Mouse (Mus musculus): ENCODE measurements around the gene Cpa2. TPM values are rescaled to one million over a fixed set of nuclear protein-coding genes. Genes with fewer than 3 reads are reported as not detected.
A peak's percentile ranks its signal among the peaks of the same experiment; 100 is the strongest.

Cpa2 gene
- polyA plus RNA-seq, 1 experiment from 2014 or later, result 3.3 TPM

DNA sequence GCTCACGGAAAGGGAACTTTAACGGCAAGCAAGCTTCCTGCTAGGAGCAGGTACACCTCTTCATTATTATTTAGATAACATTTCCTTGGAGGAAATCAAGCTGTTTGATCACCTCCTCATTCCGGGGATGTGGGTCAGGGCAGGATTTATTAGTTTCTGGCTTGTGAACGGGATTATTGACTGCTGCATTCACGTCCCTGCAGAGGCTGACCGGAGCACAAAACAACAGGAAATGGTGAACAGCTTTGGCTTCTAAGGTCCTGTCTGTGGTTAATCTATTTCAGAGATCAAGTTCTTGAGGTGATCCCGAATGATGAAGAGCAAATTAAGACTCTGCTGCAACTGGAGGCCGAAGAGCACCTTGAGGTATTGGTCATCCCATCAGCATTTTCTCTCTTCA lies 2.5 kb downstream of the Cpa2 start:
- no peak overlapping the region for H3K9ac ChIP-seq (ENCODE audit: low read depth, low read length)
- no peaks in the 10 kb centered on the region for H3K36me3 ChIP-seq (ENCODE audit: control insufficient read depth, insufficient read depth, low read length)
- no peak for DNase-seq (ENCODE audit: low spot score)
- H3K4me1 ChIP-seq (ENCODE audit: control insufficient read depth, insufficient read depth, low read length), result peaks cover 48% of the 10 kb centered on the region
- no peak overlapping the region for H3K4me3 ChIP-seq (ENCODE audit: low read depth, low read length)
- no peak for ATAC-seq (ENCODE audit: low read depth)
- H3K27ac ChIP-seq (replicated peaks; ENCODE audit: low read depth, low read length), result peak overlapping the region; percentile 76; the same call in 1 of the 2 replicates
- no peaks in the 10 kb centered on the region for H3K9me3 ChIP-seq (ENCODE audit: control insufficient read depth, low read length)
- no peak overlapping the region for H3K4me2 ChIP-seq (ENCODE audit: low read depth, low read length)
- 29% methylated on average over 8 of the region's 8 CpGs for WGBS
- no peaks in the 10 kb centered on the region for H3K27me3 ChIP-seq (replicated peaks; ENCODE audit: control insufficient read depth, insufficient read depth, low read length)

DNA sequence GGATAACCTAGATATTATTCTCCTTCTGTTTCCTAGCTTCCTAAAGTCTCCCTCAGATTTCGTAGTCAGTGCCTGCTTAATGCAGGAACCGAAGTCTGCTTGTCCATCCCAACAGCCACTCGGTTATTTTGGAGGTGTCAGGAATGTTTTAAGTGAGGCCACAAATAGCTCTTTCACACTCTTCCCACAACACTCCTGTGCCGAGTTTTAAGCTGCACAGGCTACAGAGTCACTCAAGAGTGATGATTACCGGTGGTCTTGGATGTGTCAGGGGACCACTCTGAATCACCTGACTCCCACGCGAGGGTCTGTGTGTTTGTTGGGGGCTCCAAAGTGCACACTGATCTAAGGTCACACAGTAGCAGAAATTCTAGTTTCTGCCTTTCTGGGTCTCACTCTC lies 4.3 kb downstream of the Cpa2 start:
- Histone ChIP-seq H3K9me3 (ENCODE audit: control insufficient read depth, low read length) (no peaks in the 10 kb centered on the region), H3K4me3 (ENCODE audit: low read depth, low read length) (no peak overlapping the region), H3K4me1 (ENCODE audit: control insufficient read depth, insufficient read depth, low read length) (peaks cover 63% of the 10 kb centered on the region), H3K9ac (ENCODE audit: low read depth, low read length) (no peak overlapping the region), H3K27ac (replicated peaks; ENCODE audit: low read depth, low read length) (peak overlapping the region; percentile 93; the same call in 1 of the 2 replicates), H3K4me2 (ENCODE audit: low read depth, low read length) (no peak overlapping the region), H3K36me3 (ENCODE audit: control insufficient read depth, insufficient read depth, low read length) (no peaks in the 10 kb centered on the region), H3K27me3 (replicated peaks; ENCODE audit: control insufficient read depth, insufficient read depth, low read length) (no peaks in the 10 kb centered on the region)
- ATAC-seq (ENCODE audit: low read depth) (no peak), DNase-seq (ENCODE audit: low spot score) (no peak)
- 69% methylated on average over 7 of the region's 7 CpGs for WGBS

- H3K9me3 ChIP-seq (ENCODE audit: control insufficient read depth, low read length), result no peaks in the 10 kb centered on the region
- ATAC-seq (ENCODE audit: low read depth) (peak; percentile 17; the same call in 1 of the 2 replicates), DNase-seq (ENCODE audit: low spot score) (peak; percentile 65)
- H3K4me1 ChIP-seq (ENCODE audit: control insufficient read depth, insufficient read depth, low read length), result peaks cover 67% of the 10 kb centered on the region
- peak overlapping the region; percentile 55 for H3K4me2 ChIP-seq (ENCODE audit: low read depth, low read length)
- no peaks in the 10 kb centered on the region for H3K36me3 ChIP-seq (ENCODE audit: control insufficient read depth, insufficient read depth, low read length)
- H3K9ac ChIP-seq (ENCODE audit: low read depth, low read length), result peak overlapping the region; percentile 46
- H3K27me3 ChIP-seq (replicated peaks; ENCODE audit: control insufficient read depth, insufficient read depth, low read length), result no peaks in the 10 kb centered on the region
- H3K27ac ChIP-seq (replicated peaks; ENCODE audit: low read depth, low read length), result peak overlapping the region; percentile 93
- WGBS, result 15% methylated on average over 17 of the region's 17 CpGs
- H3K4me3 ChIP-seq (ENCODE audit: low read depth, low read length), result peak overlapping the region; percentile 24
Measured at GRCm38 (mm10) chr6:30546571-30547273, 5.3 kb downstream of the Cpa2 start.

- H3K9ac ChIP-seq (ENCODE audit: low read depth, low read length), result peak overlapping the region; percentile 46
- peak overlapping the region; percentile 93 for H3K27ac ChIP-seq (replicated peaks; ENCODE audit: low read depth, low read length)
- no peaks in the 10 kb centered on the region for H3K27me3 ChIP-seq (replicated peaks; ENCODE audit: control insufficient read depth, insufficient read depth, low read length)
Measured at GRCm38 (mm10) chr6:30547274-30547645, 5.9 kb downstream of the Cpa2 start.

DNA sequence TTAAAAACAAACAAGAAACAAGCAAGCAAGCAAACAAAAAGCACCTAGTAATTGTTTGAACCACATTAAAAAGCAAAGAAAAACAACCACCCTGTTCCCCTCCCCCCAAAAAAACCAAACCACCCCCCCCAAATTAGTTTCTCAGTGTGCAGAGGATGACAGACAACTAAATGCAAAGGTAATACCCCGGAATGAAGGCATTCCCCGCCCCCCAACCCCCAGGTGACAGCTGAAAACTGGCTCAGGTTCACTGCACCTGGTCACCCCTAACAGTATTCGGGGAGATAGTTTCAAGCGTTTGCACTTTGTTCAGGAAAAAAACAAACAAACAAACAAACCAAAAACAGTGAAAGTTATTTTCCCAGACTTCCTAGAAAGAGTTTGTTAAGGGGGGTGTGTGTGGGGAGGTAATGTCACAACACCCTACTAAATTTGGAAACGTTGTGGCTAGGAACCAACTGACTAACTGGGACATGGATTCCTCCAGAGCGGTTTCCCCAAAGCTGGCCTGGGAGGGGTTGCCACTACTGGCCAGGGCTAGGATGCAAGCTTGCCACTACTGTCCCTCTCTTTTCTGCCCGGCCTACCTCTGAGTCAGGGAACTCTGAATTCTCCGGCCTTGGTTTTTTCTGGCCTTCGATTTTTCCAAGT lies 6.4 kb downstream of the Cpa2 start:
- no peak for DNase-seq (ENCODE audit: low spot score)
- Histone ChIP-seq H3K4me1 (ENCODE audit: control insufficient read depth, insufficient read depth, low read length) (peaks cover 73% of the 10 kb centered on the region), H3K36me3 (ENCODE audit: control insufficient read depth, insufficient read depth, low read length) (no peaks in the 10 kb centered on the region), H3K4me2 (ENCODE audit: low read depth, low read length) (peak overlapping the region; percentile 55), H3K27ac (replicated peaks; ENCODE audit: low read depth, low read length) (peak overlapping the region; percentile 93), H3K27me3 (replicated peaks; ENCODE audit: control insufficient read depth, insufficient read depth, low read length) (no peaks in the 10 kb centered on the region), H3K9me3 (ENCODE audit: control insufficient read depth, low read length) (no peaks in the 10 kb centered on the region), H3K4me3 (ENCODE audit: low read depth, low read length) (peak overlapping the region; percentile 24; the same call in 1 of the 2 replicates), H3K9ac (ENCODE audit: low read depth, low read length) (peak overlapping the region; percentile 46; the same call in 1 of the 2 replicates)
- ATAC-seq (ENCODE audit: low read depth), result no peak
- WGBS, result 21% methylated on average over 9 of the region's 9 CpGs

More at GRCm38 (mm10) chr6:30547274-30547645, 5.9 kb downstream of the Cpa2 start:
- H3K9me3 ChIP-seq (ENCODE audit: control insufficient read depth, low read length), result no peaks in the 10 kb centered on the region
- H3K4me2 ChIP-seq (ENCODE audit: low read depth, low read length), result peak overlapping the region; percentile 55
- no peaks in the 10 kb centered on the region for H3K36me3 ChIP-seq (ENCODE audit: control insufficient read depth, insufficient read depth, low read length)
- DNase-seq (ENCODE audit: low spot score), result peak; percentile 90
- peak; percentile 30; the same call in 1 of the 2 replicates for ATAC-seq (ENCODE audit: low read depth)
- under 1% methylated on average over 17 of the region's 17 CpGs for WGBS
- peaks cover 72% of the 10 kb centered on the region for H3K4me1 ChIP-seq (ENCODE audit: control insufficient read depth, insufficient read depth, low read length)
- peak overlapping the region; percentile 24 for H3K4me3 ChIP-seq (ENCODE audit: low read depth, low read length)

DNA sequence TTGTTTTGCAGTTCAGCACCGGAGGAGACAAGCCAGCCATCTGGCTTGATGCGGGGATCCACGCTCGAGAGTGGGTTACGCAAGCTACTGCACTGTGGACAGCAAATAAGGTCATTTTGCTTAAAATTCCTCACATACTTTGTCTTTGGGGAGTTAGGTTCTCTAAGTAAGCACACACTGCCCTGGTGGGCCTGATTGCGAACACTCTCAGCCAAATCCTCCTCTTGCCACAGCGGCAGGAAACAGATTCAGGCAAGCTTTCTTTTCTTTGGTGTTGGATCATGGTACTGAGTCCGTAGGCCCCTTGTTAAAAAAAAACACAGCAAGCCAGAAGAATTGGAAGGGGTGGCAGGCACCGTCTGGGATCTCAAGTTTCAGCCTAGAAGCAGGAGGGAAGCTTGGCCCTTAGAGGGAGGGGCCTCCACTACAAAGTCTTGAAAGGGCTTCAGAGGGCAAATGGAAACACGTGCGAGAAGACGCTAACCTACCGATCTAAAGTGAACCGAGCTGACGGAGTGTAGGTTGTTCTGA lies 7.9 kb downstream of the Cpa2 start:
- Histone ChIP-seq H3K27ac (replicated peaks; ENCODE audit: low read depth, low read length) (peak overlapping the region; percentile 93), H3K4me3 (ENCODE audit: low read depth, low read length) (no peak overlapping the region), H3K4me1 (ENCODE audit: control insufficient read depth, insufficient read depth, low read length) (peaks cover 63% of the 10 kb centered on the region), H3K36me3 (ENCODE audit: control insufficient read depth, insufficient read depth, low read length) (no peaks in the 10 kb centered on the region), H3K9me3 (ENCODE audit: control insufficient read depth, low read length) (no peaks in the 10 kb centered on the region), H3K4me2 (ENCODE audit: low read depth, low read length) (peak overlapping the region; percentile 40), H3K27me3 (replicated peaks; ENCODE audit: control insufficient read depth, insufficient read depth, low read length) (no peaks in the 10 kb centered on the region), H3K9ac (ENCODE audit: low read depth, low read length) (peak overlapping the region; percentile 36; the same call in 1 of the 2 replicates)
- ATAC-seq (ENCODE audit: low read depth) (peak; percentile 72), DNase-seq (ENCODE audit: low spot score) (peak; percentile 93)
- WGBS, result 6% methylated on average over 15 of the region's 15 CpGs

DNA sequence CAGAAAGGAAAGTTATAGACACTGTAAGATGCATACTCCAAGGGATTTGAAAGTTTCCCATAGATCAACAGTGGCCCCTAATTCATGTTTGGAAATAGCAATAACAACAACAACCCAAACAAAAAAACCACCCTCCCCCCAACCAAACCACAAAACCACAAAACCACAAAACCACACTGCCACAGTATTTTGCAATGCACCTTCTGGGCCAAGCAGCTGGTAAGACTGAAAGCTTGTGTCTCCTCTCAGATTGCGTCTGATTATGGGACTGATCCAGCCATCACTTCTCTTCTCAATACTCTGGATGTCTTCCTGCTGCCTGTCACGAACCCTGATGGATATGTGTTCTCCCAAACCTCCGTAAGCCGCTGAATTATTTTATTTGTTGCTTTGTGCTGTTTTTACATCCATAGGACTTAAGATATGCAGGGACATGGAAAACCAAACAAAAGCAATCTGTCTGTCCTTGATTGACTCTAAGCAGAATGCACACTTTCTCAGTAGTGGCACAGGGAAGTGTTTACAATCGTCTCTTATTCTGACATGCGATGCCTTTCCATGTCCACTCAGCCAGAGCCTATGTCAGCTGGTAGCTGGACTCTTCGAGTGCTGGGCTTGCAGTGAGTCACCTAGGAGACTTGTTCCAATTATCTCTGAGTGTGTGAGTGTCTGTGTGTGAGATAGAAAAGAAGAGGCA lies 9.3 kb downstream of the Cpa2 start:
- H3K4me2 ChIP-seq (ENCODE audit: low read depth, low read length), result no peak overlapping the region
- H3K27ac ChIP-seq (replicated peaks; ENCODE audit: low read depth, low read length), result peak overlapping the region; percentile 93
- H3K27me3 ChIP-seq (replicated peaks; ENCODE audit: control insufficient read depth, insufficient read depth, low read length), result no peaks in the 10 kb centered on the region
- 58% methylated on average over 7 of the region's 7 CpGs for WGBS
- no peaks in the 10 kb centered on the region for H3K36me3 ChIP-seq (ENCODE audit: control insufficient read depth, insufficient read depth, low read length)
- no peaks in the 10 kb centered on the region for H3K9me3 ChIP-seq (ENCODE audit: control insufficient read depth, low read length)
- no peak overlapping the region for H3K4me3 ChIP-seq (ENCODE audit: low read depth, low read length)
- DNase-seq (ENCODE audit: low spot score) (no peak), ATAC-seq (ENCODE audit: low read depth) (no peak)
- H3K4me1 ChIP-seq (ENCODE audit: control insufficient read depth, insufficient read depth, low read length), result peaks cover 61% of the 10 kb centered on the region
- H3K9ac ChIP-seq (ENCODE audit: low read depth, low read length), result no peak overlapping the region

- no peak overlapping the region for H3K4me3 ChIP-seq (ENCODE audit: low read depth, low read length)
- no peaks in the 10 kb centered on the region for H3K9me3 ChIP-seq (ENCODE audit: control insufficient read depth, low read length)
- no peak for ATAC-seq (ENCODE audit: low read depth)
- H3K27me3 ChIP-seq (replicated peaks; ENCODE audit: control insufficient read depth, insufficient read depth, low read length), result no peaks in the 10 kb centered on the region
- H3K4me1 ChIP-seq (ENCODE audit: control insufficient read depth, insufficient read depth, low read length), result peaks cover 61% of the 10 kb centered on the region
- H3K36me3 ChIP-seq (ENCODE audit: control insufficient read depth, insufficient read depth, low read length), result no peaks in the 10 kb centered on the region
- no peak for DNase-seq (ENCODE audit: low spot score)
- H3K9ac ChIP-seq (ENCODE audit: low read depth, low read length), result no peak overlapping the region
- H3K27ac ChIP-seq (replicated peaks; ENCODE audit: low read depth, low read length), result peak overlapping the region; percentile 93
- no peak overlapping the region for H3K4me2 ChIP-seq (ENCODE audit: low read depth, low read length)
Measured at GRCm38 (mm10) chr6:30551193-30551515, 9.8 kb downstream of the Cpa2 start.
